Mouse (Mus musculus) hindbrain, embryonic 11.5 days (tissue): ENCODE data around the gene Prkca. TPM values are rescaled to one million over a fixed set of nuclear protein-coding genes. Genes with fewer than 3 reads are reported as not detected.
"Not testable (repeated sequence)": the region's sequence is repeated elsewhere in the genome, so short reads cannot be mapped to it uniquely, and the experiment has no call there.

Experiments used
- ATAC-seq: fragments of 200-750 bp; cut with Nextera tagmentation; 2 replicates; pipeline ENCODE4 v1.8.0; 2017; ENCODE audit warnings: mild to moderate bottlenecking, moderate TSS enrichment, moderate library complexity; ENCODE audit not compliant: low FRiP score
- DNase-seq: peaks from one replicate; pipeline ENCODE4 v3.0.0-alpha.2; 2015; ENCODE audit warnings: low spot score
- H3K27ac ChIP-seq: fragments of 300-500 bp; sonication (generic); 2 replicates; pipeline ENCODE4 v1.5.1; 2014; ENCODE audit warnings: mild to moderate bottlenecking, low read depth, low read length
- H3K27me3 ChIP-seq: fragments of 300-500 bp; sonication (generic); 2 replicates; pipeline ENCODE4 v1.6.1; 2014; ENCODE audit warnings: mild to moderate bottlenecking, low read length, moderate library complexity, mixed read lengths; ENCODE audit not compliant: control insufficient read depth, insufficient read depth
- H3K36me3 ChIP-seq: fragments of 300-500 bp; sonication (generic); 2 replicates; pipeline ENCODE4 v1.6.1; 2014; ENCODE audit warnings: mild to moderate bottlenecking, low read length, moderate library complexity, mixed read lengths; ENCODE audit not compliant: control insufficient read depth, insufficient read depth
- H3K4me1 ChIP-seq: fragments of 300-500 bp; sonication (generic); replicated peaks from 2 replicates; pipeline ENCODE4 v1.6.1; 2014; ENCODE audit warnings: low read length, mixed read lengths; ENCODE audit not compliant: control insufficient read depth, insufficient read depth
- H3K4me2 ChIP-seq: fragments of 300-500 bp; sonication (generic); replicated peaks from 2 replicates; pipeline ENCODE4 v1.6.1; 2014; ENCODE audit warnings: mild to moderate bottlenecking, low read depth, low read length
- H3K4me3 ChIP-seq: fragments of 300-500 bp; sonication (generic); 2 replicates; pipeline ENCODE4 v1.5.1; 2014; ENCODE audit warnings: low read depth, low read length
- H3K9ac ChIP-seq: fragments of 300-500 bp; sonication (generic); 2 replicates; pipeline ENCODE4 v1.6.1; 2014; ENCODE audit warnings: low read depth, low read length
- H3K9me3 ChIP-seq: fragments of 300-500 bp; sonication (generic); 2 replicates; pipeline ENCODE4 v1.6.1; 2016; ENCODE audit warnings: low read length; ENCODE audit not compliant: control insufficient read depth
- WGBS: fragments of 180-500 bp; shearing (Covaris S2); extraction: QIAGEN DNeasy Blood & Tissue Kit; methylation state at CpG from one replicate; pipeline ENCODE4 v1.1.7; 2014; 5-methylcytosine and 5-hydroxymethylcytosine counted together
- polyA plus RNA-seq: library from polyadenylated mRNA; unstranded; fragments of >200 nt; fragmentation: Nextera tagmentation; extraction: Ambion mirVana; gene quantifications from 2 replicates; pipeline ENCODE4 v1.2.1, GENCODE M21; 2014

Gene Prkca
- polyA plus RNA-seq, 1 experiment from 2014 or later: 4.1 TPM

GRCm38 (mm10) chr11:108104085-108104484 is 239.6 kb downstream of the Prkca start:
- DNase-seq: no peak
- no peaks in the 10 kb centered on the region for H3K36me3 ChIP-seq
- ATAC-seq: no peak
- H3K4me2 ChIP-seq: no peak overlapping the region
- H3K4me1 ChIP-seq: no peaks in the 10 kb centered on the region
- H3K4me3 ChIP-seq: no peak overlapping the region
- no peaks in the 10 kb centered on the region for H3K27me3 ChIP-seq
- WGBS: 94% methylated on average over 6 of the region's 6 CpGs
- no peak overlapping the region for H3K27ac ChIP-seq
- H3K9ac ChIP-seq: no peak overlapping the region
- H3K9me3 ChIP-seq: no peaks in the 10 kb centered on the region

DNA sequence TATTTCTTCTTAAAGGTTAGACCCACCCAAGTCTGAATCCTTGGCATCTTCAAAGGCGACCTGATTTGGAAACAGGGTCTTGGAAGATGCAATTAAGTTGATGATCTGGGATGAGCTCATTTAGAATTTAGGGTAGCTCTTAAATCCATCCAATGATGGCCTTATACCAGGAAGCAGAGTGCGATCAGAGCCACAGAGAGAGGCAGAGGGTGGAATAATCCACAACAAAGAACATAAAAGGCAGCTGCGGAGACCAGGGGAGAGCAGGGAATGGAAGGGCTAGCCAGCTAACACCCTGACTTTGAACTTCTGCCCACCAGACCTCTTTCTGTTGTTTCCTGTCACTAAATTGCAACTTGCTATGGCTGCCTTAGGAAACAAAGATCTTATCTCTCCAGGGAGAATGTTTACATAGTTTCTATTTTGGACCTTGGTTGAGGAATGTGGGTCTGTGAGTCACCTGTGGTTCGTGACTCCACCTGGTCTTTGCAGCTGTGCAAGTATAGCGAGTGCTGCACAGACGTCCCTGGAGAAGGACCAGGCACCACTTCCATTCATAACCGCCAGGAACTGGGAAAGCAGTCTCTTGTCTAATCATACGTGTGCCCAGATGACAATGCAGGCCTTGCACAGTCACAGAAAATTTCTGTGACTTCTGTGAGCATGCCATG is 242.3 kb downstream of the Prkca start:
- Histone ChIP-seq H3K4me2 (no peak overlapping the region), H3K36me3 (no peaks in the 10 kb centered on the region), H3K27me3 (no peaks in the 10 kb centered on the region), H3K27ac (no peak overlapping the region), H3K4me1 (no peaks in the 10 kb centered on the region), H3K9me3 (no peaks in the 10 kb centered on the region), H3K4me3 (no peak overlapping the region), H3K9ac (no peak overlapping the region)
- DNase-seq (no peak), ATAC-seq (no peak)
- 79% methylated on average over 8 of the region's 8 CpGs for WGBS

DNA sequence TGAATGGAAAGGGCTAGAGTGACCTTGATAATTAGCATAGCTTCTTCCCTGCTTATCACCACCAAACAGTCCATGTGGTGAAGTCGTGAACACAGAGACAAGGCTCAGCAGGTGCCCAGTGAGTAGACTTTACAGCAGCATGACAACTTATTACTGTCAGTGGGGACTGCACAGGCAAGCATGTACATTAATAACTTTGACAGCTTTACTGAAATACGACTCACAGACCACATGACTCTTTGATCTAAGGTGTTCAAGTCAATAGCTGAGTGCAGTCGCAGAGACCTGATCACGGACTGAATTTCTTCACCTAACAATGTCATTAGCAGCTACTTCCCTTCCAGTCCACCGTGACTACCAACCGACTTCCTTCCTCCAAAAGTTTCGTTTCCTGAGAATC is 245.4 kb downstream of the Prkca start:
- H3K4me1 ChIP-seq: no peaks in the 10 kb centered on the region

DNA sequence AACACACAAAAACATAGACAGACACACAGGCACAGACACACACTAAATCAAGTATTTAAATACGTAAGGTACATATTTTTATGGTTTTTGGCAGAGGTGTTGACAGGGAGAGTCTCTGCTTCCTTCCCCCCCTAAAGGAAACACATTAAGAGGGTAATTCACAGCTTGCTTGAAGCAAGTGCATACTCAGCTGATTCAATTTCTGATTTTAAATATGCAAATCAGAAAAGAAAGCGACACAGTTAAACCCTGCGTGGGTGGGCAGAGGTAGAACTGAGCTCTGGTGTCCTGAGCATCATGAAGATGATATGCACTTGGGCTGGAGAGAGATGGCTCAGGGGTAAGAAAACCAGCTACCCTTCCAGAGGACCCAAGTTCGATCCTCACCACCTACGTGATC is 248.9 kb downstream of the Prkca start:
- Histone ChIP-seq H3K4me3 (no peak overlapping the region), H3K4me2 (no peak overlapping the region), H3K27ac (no peak overlapping the region), H3K9ac (no peak overlapping the region), H3K9me3 (no peaks in the 10 kb centered on the region), H3K27me3 (no peaks in the 10 kb centered on the region), H3K4me1 (no peaks in the 10 kb centered on the region), H3K36me3 (no peaks in the 10 kb centered on the region)
- DNase-seq (no peak), ATAC-seq (no peak)
- 94% methylated on average over 5 of the region's 5 CpGs for WGBS

More for the DNA sequence above, 245.4 kb downstream of the Prkca start:
- Histone ChIP-seq H3K4me2 (no peak overlapping the region), H3K36me3 (no peaks in the 10 kb centered on the region), H3K9me3 (no peaks in the 10 kb centered on the region), H3K4me3 (no peak overlapping the region), H3K9ac (no peak overlapping the region), H3K27me3 (no peaks in the 10 kb centered on the region), H3K27ac (no peak overlapping the region)
- ATAC-seq (no peak), DNase-seq (no peak)
- 76% methylated on average over 7 of the region's 7 CpGs for WGBS

- Histone ChIP-seq H3K4me1 (no peaks in the 10 kb centered on the region), H3K27me3 (no peaks in the 10 kb centered on the region), H3K36me3 (no peaks in the 10 kb centered on the region), H3K9me3 (no peaks in the 10 kb centered on the region), H3K27ac (no peak overlapping the region), H3K4me2 (no peak overlapping the region), H3K9ac (no peak overlapping the region), H3K4me3 (no peak overlapping the region)
- WGBS: 93% methylated on average over 4 of the region's 4 CpGs
- ATAC-seq (no peak), DNase-seq (no peak)
Observed at GRCm38 (mm10) chr11:108093248-108093647, 250.5 kb downstream of the Prkca start.

DNA sequence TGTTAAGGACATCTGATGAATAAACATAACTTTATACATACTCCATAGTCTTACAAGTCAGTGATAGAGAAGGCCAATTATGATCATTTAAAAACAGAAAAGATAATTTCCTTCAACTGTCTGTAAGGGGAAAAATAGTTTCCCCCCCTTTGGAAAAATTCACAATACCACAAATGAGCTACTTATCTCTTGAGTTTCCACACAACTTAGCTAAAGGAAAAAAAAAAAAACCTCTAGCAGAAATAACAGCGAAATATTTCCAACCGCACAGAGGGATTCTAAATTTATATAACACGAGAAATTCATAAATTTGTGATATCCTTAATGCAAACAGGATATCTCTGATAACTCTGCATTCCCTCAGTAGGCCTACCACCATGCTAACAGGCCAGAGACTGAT is 252.5 kb downstream of the Prkca start:
- no peak overlapping the region for H3K4me3 ChIP-seq
- no peaks in the 10 kb centered on the region for H3K4me1 ChIP-seq
- H3K9ac ChIP-seq: no peak overlapping the region
- H3K27me3 ChIP-seq: no peaks in the 10 kb centered on the region
- DNase-seq: no peak
- WGBS: 92% methylated on average over 3 of the region's 3 CpGs
- no peak for ATAC-seq
- H3K36me3 ChIP-seq: no peaks in the 10 kb centered on the region
- no peak overlapping the region for H3K4me2 ChIP-seq
- H3K9me3 ChIP-seq: no peaks in the 10 kb centered on the region
- no peak overlapping the region for H3K27ac ChIP-seq

- DNase-seq: no peak
- 61% methylated on average over 8 of the region's 8 CpGs for WGBS
Observed at GRCm38 (mm10) chr11:108090706-108091105, 253.0 kb downstream of the Prkca start.

GRCm38 (mm10) chr11:108088063-108088462 is 255.7 kb downstream of the Prkca start:
- no peaks in the 10 kb centered on the region for H3K9me3 ChIP-seq
- DNase-seq (no peak), ATAC-seq (no peak)
- no peaks in the 10 kb centered on the region for H3K27me3 ChIP-seq
- H3K9ac ChIP-seq: no peak overlapping the region
- H3K4me3 ChIP-seq: no peak overlapping the region
- H3K4me2 ChIP-seq: no peak overlapping the region
- no peak overlapping the region for H3K27ac ChIP-seq
- WGBS: 93% methylated on average over 5 of the region's 5 CpGs
- no peaks in the 10 kb centered on the region for H3K4me1 ChIP-seq
- no peaks in the 10 kb centered on the region for H3K36me3 ChIP-seq

More at GRCm38 (mm10) chr11:108090706-108091105, 253.0 kb downstream of the Prkca start:
- Histone ChIP-seq H3K27me3 (no peaks in the 10 kb centered on the region), H3K27ac (no peak overlapping the region), H3K4me2 (no peak overlapping the region), H3K4me3 (no peak overlapping the region), H3K36me3 (no peaks in the 10 kb centered on the region), H3K9ac (no peak overlapping the region), H3K4me1 (no peaks in the 10 kb centered on the region), H3K9me3 (no peaks in the 10 kb centered on the region)
- no peak for ATAC-seq

- ATAC-seq, H3K4me1 ChIP-seq: not testable (repeated sequence)
- 77% methylated on average over 1 of the region's 1 CpGs for WGBS
Observed at GRCm38 (mm10) chr11:108087105-108087700, 256.5 kb downstream of the Prkca start.

More at GRCm38 (mm10) chr11:108087105-108087700, 256.5 kb downstream of the Prkca start:
- H3K27me3 ChIP-seq, H3K36me3 ChIP-seq, H3K27ac ChIP-seq, DNase-seq, H3K9ac ChIP-seq, H3K9me3 ChIP-seq, H3K4me2 ChIP-seq, H3K4me3 ChIP-seq: not testable (repeated sequence)
